Mouse (Mus musculus) adrenal gland (tissue): ENCODE results near the gene Mcm2.

ENCODE experiments used
- intact Hi-C: fragments of 180-260 bp; cut with DNase I; formaldehyde crosslinking; loops from one replicate; pipeline ENCODE4 v1.15.1; 2025

Gene Mcm2

DNA sequence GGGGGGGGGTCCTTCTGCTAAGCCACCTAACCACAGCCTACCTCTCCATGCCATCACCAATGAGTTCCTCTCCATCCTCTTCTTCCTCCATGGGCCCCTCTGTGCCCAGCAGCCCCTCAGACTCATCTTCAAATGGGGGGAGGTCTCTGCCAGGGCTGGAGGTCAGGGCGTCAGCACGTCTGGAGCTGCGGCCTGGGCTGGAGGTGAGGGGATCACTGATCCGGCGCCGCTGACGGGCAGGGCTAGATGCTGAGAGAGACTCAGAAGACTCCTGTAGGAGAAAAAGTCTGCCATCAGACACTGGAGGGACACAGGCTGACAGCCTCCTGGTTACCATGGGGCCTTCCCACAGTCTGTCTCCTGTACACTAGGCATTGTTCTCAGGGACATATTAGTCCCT, 1.3 kb downstream of the Mcm2 start:
- intact Hi-C loops, result no loop called here

- intact Hi-C loops, result no loop called here
Measured at GRCm38 (mm10) chr6:88895943-88896342, 2.6 kb downstream of the Mcm2 start.

- intact Hi-C loops, result no loop called here
Measured at GRCm38 (mm10) chr6:88893559-88893958, 5.0 kb downstream of the Mcm2 start.

DNA sequence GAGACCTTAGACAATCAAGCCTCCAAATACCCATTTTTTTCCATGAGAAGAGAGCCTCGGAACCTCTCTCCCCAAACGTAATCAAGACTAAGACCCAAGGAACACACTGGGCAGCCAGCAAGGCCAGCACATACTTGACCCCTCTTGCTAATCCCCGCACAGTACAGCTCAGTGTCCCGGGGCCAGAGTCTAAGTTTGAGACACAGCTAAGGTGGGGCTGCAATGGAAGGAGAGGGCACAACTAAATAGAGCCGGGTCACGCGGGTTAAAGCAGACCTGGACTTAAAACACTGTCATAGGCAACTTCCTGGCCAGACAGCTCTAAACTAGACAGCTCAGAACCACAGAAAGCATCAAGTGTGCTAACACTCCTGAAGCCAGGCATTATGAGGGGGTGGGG, 7.7 kb downstream of the Mcm2 start:
- intact Hi-C loops, result no loop called here

DNA sequence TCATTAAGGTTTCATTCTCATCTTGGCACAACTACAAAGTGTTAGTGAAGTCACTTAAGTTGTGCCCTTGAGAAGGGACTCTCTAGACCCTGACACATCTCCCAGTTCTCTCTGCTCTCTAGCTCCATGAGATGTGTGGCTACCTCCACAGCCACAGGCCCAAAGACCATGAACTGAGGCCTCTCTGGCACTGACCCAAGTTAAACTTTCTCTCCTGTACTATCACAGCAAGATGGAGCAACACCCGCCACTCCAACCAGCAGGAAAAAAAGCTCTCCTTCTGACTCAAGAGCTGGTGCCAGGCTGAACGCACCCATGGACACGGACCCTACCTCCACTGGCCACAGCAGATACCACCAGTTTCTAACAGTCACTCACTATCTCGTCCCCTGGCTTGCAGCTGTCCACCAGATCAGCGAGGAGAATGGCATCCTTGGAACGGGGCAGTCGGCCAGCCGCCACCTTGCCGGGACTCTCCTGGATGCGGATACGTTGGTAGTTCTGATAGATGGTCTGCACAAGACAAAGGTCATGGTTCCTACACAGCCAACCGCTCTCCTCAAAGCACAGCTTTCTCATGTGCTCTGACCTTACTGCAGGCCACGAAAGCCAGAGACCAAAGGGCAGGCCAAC, 9.1 kb downstream of the Mcm2 start:
- intact Hi-C loops, result no loop called here

DNA sequence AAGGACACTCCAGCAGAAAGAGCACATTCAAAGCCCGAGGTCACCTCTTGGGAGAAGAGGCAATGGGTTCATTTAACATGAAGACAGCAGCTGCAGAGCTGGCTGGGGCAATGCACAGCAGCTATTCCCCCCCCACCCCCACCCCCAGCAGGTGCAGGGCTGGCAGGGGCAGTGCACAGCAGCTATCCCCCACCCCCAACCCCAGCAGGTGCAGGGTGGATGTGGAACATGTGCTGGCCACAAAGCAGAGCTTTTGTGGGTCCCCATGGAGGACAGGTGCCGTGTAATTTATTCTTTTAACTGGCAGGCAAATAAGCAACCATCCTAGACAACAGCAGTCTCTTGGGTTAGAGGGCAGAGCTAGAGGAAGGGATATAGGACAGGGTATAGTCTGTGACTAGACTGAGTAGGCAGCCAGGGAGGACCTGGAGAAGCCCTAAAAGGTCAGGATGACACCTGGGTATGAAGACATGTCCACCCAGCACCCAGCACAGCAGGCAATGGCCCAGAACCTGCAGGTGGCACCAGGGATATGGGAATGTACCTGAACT, 12.1 kb downstream of the Mcm2 start:
- intact Hi-C loops, result no loop called here

DNA sequence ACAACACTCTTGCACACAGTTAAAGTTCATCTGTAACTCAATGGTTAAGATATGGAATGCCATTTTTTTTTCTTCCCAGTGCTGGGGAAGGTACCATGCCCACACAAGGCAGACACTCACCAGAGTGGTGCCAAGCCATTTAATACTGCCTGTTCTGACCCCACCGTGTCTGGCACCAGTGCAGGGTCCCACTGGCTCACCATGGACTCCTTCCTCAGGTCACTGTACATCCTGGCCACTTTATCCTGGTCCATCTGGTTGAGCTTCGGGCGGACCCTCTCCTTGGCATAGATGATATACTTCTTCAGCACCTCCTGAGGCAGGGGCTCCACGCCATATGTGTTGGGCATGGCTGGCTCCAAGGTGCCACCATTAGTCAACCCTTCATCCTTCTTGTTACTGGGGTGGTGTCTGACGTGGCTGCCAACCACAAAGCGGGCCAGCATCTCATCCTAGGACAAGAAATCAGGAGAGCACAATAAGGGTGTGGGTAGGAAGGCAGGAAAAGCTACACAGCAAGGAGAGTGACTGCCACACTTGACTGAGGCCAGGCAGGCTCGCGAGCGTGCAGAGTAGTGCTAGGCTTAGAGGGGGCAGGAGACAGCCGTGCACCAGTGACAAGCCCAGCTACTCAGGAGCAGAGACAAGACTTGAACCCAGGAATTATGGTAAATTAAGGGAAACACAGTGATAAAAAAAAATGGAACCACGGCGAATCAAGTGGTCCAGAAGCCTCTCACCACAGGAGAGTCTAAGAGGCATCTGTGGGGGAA, 12.8 kb downstream of the Mcm2 start:
- intact Hi-C loops, result no loop called here

- intact Hi-C loops, result no loop called here
Measured at GRCm38 (mm10) chr6:88884690-88885089, 13.9 kb downstream of the Mcm2 start.

GRCm38 (mm10) chr6:88884195-88884594, 14.4 kb downstream of the Mcm2 start:
- intact Hi-C loops, result no loop called here

DNA sequence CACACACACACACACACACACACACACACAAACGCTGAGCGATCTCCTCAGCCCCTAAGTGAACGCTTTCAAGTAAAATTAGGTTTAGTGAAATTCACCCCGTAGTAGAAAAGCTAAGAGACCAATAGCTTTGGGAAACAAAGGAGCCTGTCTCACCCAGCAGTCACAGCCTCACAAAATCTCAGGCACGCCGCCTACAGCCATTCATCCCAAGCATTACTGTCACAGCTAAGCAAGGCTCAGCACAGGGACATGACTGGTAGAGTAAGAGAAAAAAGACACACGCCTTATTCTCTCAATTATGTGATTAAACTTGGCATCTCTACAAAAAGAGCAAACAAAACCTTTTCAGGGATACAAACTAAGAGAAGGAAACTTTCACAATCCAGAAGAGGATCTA, 17.2 kb downstream of the Mcm2 start:
- intact Hi-C loops, result no loop called here

DNA sequence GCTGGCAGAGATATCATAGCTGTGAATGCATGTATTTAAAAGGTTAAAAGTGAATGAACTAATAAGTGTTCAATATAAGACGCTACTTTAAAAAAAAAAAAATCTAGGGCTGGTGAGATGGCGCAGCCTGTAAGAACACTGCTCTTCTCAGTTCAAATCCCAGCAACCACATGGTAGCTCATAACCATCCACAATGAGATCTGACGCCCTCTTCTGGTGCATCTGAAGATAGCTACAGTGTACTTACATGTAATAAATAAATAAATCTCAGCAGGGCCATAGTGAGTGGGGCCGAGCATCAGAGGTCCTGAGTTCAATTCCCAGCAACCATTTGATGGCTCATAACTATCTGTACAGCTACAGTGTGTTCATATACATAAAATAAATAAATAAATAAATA, 19.1 kb downstream of the Mcm2 start:
- intact Hi-C loops, result no loop called here

DNA sequence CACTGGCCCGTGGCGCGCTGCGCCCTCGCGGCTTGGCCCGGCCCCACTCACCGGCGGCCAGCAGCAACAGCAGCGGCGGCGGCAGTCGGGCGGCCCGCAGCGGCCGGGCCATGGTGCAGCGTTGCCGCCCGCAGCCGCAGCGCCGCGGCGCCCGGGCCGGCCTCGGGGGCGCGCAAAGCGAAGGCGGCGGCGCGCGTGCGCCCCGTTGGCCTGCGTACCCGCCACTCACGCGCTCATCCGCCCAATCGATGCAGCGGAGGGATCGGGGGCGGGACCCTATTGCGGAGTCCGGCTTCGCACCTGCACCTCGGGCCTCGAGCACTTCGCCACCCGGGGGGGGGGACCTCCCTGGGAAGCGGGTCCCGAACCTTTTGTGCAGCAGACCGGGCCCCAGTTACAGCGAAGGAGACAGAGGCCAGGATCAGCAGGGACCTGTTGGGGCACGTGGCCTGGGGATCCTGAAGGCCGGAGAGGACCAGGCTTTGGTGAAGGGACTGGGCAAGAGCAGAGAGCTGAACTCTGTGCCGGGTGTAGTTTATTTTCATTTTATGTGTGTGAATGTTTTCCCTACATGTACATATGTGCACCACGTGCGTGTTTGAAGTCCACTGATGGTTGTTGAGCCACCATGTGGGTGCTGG, 23.6 kb downstream of the Mcm2 start, which contains the start of gene Podxl2:
TSS of gene Podxl2 (minus strand) at position 177 of the 641 bp plus-strand sequence.
- intact Hi-C loops, result no loop called here

DNA sequence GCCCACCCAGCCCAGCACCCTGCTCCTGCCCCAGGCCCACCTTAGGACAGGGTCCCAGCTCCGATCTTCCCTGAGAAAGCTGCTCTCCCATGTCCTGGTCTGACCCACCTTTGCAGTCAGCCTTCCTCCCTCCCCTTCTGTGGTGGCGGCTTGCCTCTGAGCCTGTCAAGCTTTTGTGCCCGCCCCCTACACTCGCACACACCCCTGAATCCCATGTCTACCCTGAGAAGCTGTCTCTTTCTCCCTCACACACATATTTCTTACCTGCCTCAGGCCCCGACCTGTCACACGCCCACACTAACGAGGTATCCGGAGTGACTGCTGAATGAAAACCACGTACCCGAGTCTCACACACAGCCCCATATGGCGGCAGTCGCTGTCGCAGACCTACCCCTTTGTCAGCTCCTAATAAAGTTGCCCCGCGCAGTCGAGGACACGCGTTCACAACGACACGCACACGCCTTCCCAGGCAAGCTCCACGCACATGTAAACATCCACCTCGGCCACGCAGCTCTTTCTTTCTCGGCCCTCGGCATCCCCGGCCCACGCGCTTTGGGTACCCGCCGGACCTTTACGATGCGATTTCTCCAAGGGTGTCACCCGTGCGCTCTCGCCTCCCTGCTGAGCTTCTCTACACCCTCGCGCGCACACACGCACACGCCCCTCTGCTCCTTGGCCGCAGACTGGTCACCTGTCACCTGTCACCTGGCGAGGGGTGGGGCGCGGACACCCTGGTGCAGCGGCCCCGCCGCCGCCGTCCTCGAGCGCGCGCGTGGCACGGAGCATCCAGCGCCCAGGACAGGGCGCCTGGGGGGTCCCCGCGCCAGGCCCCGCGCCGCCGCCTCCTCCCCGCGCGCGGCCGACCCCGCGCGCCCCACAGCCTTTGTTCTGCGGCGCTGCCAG, 24.4 kb downstream of the Mcm2 start:
- intact Hi-C loops, result no loop called here

- intact Hi-C loops, result no loop called here
Measured at GRCm38 (mm10) chr6:88872811-88873210, 25.8 kb downstream of the Mcm2 start.

DNA sequence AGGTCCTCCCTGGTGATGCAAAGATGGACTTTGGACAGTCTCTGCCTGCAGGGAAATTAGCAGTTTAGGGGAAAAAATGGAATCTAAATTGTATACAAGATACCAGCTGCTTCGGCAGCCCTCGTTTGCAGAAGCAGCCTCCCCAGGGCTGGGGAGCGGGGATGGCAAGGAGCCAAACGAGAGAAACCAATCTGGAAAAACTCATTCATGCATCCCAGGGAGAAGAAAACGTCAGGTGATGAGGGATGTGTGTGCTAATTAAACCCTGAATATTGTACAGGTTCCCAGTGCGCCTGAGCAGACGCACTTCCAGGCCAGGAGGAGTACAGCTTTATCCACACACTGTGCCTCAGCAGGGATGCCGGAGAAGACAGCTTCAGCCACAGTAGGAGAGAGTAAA, 27.0 kb downstream of the Mcm2 start:
- intact Hi-C loops, result no loop called here

GRCm38 (mm10) chr6:88870594-88870993, 28.0 kb downstream of the Mcm2 start:
- intact Hi-C loops, result no loop called here

DNA sequence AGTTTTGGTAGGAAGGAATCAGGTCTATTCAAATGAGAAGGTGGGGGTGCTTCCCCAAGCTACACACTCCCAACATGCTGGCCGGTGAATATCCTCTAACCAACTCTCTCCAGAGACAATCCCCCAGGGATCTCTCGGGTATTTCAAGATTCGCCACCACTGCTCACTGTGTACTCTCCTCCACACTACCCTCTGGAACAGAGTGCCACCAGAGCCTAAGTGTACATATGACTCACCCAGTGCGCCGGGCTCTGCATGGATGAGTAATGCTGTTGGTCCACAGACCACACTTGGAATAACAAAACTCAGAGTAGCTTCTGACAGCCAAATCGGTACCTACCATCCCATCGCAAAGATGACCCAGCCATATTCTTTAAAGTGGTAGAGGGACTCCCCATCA, 29.1 kb downstream of the Mcm2 start:
- intact Hi-C loops, result no loop called here

DNA sequence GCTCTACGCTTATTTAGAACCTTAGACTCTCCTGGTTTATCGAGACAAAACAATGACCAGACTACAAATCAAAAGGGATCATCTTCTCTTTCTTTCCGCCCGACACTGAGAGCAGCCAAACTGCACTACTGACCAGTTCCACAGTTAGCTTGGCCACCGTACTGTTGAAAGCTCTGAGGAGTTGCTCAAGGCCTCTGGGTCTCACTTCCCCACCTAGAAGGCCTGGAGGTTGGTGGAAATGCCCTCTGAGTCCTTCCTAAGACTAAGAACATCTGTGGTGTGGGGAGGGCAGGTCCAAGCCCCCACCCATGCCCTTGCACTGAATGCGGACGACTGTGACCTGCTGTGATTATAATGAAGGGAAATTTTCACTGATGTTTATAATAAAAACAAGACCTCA, 32.9 kb downstream of the Mcm2 start:
- intact Hi-C loops, result no loop called here

DNA sequence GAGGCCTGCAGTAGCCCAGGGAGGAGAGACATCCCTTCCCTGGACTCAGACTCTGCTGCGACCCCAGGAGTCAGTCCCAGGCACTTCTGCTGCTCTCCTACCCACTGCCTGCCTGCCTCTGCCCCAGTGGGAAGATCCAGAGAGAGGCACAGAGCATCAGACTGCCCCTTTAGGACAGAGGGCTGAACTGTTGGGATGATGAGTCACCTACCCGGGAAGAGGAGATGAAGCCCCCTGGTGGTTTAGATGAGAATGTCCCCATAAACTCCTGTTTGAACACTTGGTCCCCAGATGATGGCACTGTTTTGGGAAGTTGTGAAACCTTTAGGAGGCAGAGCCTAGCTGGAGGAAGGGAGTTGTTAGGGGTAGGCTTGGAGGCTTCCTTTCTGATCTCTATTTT, 37.7 kb downstream of the Mcm2 start:
- intact Hi-C loops, result no loop called here

GRCm38 (mm10) chr6:88858341-88858740, 40.2 kb downstream of the Mcm2 start:
- intact Hi-C loops, result loop anchor here (5.0 kb wide), 2 partner anchors 54 to 311 kb away; no protein-coding TSS in a partner anchor

- intact Hi-C loops, result loop anchor here (5.0 kb wide), 2 partner anchors 54 to 311 kb away; no protein-coding TSS in a partner anchor
Measured at GRCm38 (mm10) chr6:88857830-88858229, 40.8 kb downstream of the Mcm2 start.
